Mouse (Mus musculus) left cerebral cortex, postnatal 4 days (tissue): ENCODE measurements at regions not wholly inside any gene's neighbourhood (a gene's known extent, or its start where the extent isn't known, plus 50 kb on each side); places are given as distances from the start of the nearest gene placed in this dataset.

Experiments used
- DNase-seq: peaks from one replicate; pipeline ENCODE4 v3.0.0-alpha.2; 2022
- intact Hi-C: fragments of 180-260 bp; cut with DNase I; formaldehyde crosslinking; loops from one replicate; pipeline ENCODE4 v1.15.1; 2025

DNA sequence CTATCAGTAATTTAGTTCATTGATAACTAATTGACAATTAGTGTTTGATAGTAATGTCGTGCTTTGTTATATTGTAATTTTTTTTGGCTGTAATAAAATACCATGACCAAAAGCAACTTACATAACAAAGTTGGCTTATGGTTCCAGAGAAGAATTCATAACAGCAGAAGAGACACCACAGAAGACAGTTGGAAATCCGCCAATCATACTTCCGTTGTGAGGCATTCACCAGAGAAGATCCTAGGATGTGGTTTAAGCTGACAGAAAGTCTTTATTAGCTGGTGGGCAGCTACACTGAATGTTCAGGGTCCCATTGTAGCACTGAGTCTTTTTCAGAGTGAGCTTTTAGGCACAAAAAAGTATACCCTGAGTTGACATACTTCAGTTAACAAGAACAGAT is 109.9 kb downstream of the Sec23a start:
- DNase-seq, result no peak
- intact Hi-C loops, result no loop called here

- DNase-seq, result no peak
- intact Hi-C loops, result no loop called here
Measured at GRCm38 (mm10) chr12:58875808-58876207, 136.0 kb downstream of the Sec23a start.

- DNase-seq, result no peak
- intact Hi-C loops, result no loop called here
Measured at GRCm38 (mm10) chr12:58872465-58872864, 139.4 kb downstream of the Sec23a start.

GRCm38 (mm10) chr12:58856498-58856897 is 155.3 kb downstream of the Sec23a start:
- no peak for DNase-seq
- intact Hi-C loops, result no loop called here

- intact Hi-C loops, result no loop called here
- DNase-seq, result peak; percentile 50
Measured at GRCm38 (mm10) chr12:58851677-58852385, 160.0 kb downstream of the Sec23a start.

GRCm38 (mm10) chr12:58829656-58830055 is 182.2 kb downstream of the Sec23a start:
- DNase-seq, result no peak
- intact Hi-C loops, result no loop called here

DNA sequence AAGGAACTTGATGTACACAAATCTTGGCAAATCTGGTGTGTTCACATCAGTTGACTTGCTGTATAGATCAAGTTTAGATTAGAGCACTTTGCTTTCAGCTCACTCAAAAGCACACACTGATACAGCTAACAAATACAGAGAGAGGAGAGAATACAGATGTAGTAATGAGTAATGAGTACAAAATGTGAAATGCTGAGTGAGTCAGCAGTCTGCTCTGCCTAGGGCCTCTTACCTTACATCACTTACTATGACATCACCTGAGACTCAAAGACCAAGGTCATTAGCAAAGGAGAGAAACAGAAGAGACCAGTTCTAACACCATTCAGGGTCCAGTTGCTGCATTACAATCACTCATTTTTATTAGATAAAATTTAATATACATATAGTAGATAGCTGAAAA is 184.0 kb downstream of the Sec23a start:
- intact Hi-C loops, result no loop called here
- DNase-seq, result no peak

DNA sequence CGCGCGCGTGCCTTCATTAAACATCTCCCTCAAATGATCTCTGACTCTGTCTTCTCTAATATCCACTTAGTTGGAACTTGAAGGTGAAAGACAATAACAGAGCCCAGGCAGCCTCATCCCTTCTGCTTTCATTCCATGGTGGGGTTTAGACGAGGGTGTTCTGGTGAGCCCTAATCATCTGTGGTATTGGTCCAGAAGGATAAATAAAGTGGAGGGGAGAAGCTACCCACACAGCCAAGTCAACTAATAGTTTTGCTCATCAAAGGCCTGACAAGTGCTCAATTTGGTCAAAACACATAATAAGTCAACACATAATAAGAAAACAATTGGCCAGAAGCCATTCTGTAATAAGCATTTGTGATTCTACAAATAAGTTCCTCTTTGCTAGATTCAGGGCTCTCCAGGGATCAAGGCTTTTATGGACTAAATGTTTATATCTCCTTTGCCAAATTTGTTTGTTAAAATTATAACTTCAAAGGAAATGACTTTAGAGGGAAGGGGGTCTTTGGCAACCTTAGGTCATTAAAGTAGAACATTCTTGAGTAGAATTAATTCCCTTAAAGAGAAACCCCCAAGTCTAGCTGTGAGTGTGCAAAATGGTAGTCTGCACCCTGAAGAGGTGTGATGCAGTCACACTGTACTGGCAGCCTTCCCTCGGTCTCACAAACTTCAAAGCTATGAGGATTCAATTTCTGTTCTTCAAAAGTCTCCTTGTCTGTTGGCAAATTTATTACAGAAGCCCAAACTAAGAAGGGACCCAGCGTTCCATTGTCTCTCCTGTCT is 186.5 kb downstream of the Sec23a start:
- intact Hi-C loops, result no loop called here
- DNase-seq, result no peak

DNA sequence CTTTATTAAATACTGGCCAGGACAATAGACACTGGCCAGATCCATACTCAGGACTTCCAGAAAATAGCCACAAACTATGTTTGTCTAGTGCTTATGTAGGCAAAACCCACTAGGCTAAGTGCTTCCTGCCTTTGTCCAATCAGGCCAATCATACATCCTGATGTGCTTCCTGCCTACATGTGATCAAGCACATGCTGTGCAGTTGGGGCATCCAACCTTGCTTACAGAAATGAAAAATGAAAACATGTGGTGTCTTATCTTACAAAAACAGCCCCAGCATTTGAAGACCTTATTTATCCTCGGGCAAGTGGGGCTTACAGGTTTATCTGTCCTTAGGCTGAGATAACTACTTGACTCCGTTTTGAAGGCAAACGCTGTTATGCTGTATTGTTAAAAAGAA is 188.8 kb downstream of the Sec23a start:
- intact Hi-C loops, result no loop called here

DNA sequence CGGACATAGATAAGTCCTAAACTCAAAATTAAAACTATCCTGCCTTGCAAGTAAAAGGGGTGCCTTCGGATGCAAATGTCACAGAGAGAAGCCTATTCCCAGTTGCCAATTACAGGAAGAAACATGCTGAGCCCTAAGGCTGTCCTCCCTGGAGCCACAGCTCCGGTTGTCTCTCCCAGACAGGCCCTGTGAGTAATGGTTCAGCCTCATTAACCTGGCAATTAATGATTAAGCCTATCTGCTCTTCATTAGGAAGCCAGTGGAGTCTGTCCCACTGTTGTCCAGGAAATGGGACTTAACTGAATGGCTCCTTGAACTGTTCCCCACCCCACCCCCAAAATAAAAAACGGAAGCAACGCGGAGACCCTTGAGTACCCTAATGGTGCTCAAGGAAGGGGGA is 207.7 kb downstream of the Sec23a start:
- intact Hi-C loops, result loop anchor here (10.0 kb wide), 2 partner anchors 121 to 589 kb away; partner anchors contain the start of gene Sstr1
- no peak for DNase-seq

More for the DNA sequence above, 188.8 kb downstream of the Sec23a start:
- no peak for DNase-seq

DNA sequence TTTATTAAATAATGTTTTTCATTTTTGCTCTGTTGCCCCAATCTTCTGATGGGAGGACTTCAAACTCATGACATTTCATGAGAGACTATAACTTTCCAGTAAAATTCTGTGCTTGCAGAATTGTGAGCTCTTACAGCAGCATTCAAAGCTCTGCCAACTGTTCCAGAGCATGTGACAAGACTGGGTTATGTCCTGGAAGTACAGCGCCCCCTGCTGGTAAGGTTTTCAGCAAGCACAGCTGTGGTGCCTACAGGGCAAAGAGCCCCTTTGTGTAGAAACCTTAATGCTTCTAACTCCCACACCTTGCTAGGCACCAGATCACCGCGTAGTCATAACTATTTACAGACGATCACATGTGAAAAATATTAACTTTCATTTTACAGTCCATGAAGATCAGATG is 209.4 kb downstream of the Sec23a start:
- intact Hi-C loops, result loop anchor here (10.0 kb wide), 2 partner anchors 122 to 588 kb away; partner anchors contain the start of gene Sstr1
- peak; percentile 90 for DNase-seq
